Mouse (Mus musculus) midbrain, embryonic 12.5 days (tissue): ENCODE measurements around the gene Cdca4. TPM values are rescaled to one million over a fixed set of nuclear protein-coding genes. Genes with fewer than 3 reads are reported as not detected.
A peak's percentile ranks its signal among the peaks of the same experiment; 100 is the strongest.

ENCODE experiments used
- ATAC-seq: fragments of 200-750 bp; cut with Nextera tagmentation; 2 replicates; pipeline ENCODE4 v1.8.0; 2017; ENCODE audit warnings: low read depth, moderate TSS enrichment, moderate library complexity; ENCODE audit not compliant: low FRiP score
- H3K27ac ChIP-seq: fragments of 300-500 bp; sonication (generic); replicated peaks from 2 replicates; pipeline ENCODE4 v1.5.1; 2016; ENCODE audit warnings: mild to moderate bottlenecking
- H3K27me3 ChIP-seq: fragments of 300-500 bp; sonication (generic); 2 replicates; pipeline ENCODE4 v1.6.1; 2016; ENCODE audit warnings: mild to moderate bottlenecking
- H3K36me3 ChIP-seq: fragments of 300-500 bp; sonication (generic); 2 replicates; pipeline ENCODE4 v1.6.1; 2016
- H3K4me1 ChIP-seq: fragments of 300-500 bp; sonication (generic); 2 replicates; pipeline ENCODE4 v1.6.1; 2016
- H3K4me2 ChIP-seq: fragments of 300-500 bp; sonication (generic); replicated peaks from 2 replicates; pipeline ENCODE4 v1.6.1; 2016; ENCODE audit warnings: mild to moderate bottlenecking, moderate library complexity
- H3K4me3 ChIP-seq: fragments of 300-500 bp; sonication (generic); 2 replicates; pipeline ENCODE4 v1.5.1; 2016; ENCODE audit warnings: mild to moderate bottlenecking
- H3K9ac ChIP-seq: fragments of 300-500 bp; sonication (generic); replicated peaks from 2 replicates; pipeline ENCODE4 v1.6.1; 2016; ENCODE audit warnings: mild to moderate bottlenecking, moderate library complexity
- H3K9me3 ChIP-seq: fragments of 300-500 bp; sonication (generic); 2 replicates; pipeline ENCODE4 v1.6.1; 2016; ENCODE audit warnings: mild to moderate bottlenecking
- WGBS: fragments of 180-500 bp; shearing (Covaris S2); methylation state at CpG from one replicate; pipeline ENCODE4 v1.1.7; 2016; 5-methylcytosine and 5-hydroxymethylcytosine counted together
- polyA plus RNA-seq: library from polyadenylated mRNA; unstranded; fragments of >200 nt; fragmentation: Nextera tagmentation; extraction: Ambion mirVana; gene quantifications from 2 replicates; pipeline ENCODE4 v1.2.1, GENCODE M21; 2016

Cdca4 gene
- polyA plus RNA-seq: 124 and 132 TPM in 2 replicates

DNA sequence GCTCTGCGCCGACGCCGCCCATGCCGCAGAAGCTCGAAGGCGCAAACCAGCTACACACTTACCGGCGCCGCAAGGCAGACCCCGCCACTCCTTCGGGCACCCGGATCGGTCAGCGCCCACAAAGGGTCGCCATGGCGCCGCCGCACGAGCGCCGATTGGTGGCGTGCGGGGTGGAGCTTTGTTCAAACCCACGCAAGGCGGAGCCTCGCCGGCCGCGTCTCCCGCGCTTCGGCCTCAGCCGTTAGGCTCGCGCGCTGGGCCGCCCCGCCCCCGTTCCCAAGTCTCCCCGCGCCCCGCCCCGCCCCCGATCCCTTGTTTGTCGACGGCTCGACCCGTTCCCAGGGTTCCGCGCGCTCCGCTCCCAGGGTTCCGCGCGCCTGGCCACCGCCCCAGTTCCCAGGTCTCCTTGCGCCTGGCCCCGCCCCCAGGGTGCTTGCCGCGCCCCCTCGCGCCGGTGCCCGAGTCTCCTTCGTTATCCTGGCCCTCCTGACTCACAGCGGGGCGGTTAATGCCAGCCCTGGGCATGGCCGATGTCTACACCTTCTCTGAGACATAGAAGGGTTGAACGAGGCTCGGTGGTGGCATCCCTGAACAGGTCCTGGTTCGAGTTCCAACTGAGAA is at the start of gene Cdca4:
Gene Cdca4 (minus strand): TSS at position 180 of the 621 bp plus-strand sequence.
- under 1% methylated on average over 68 of the region's 72 CpGs for WGBS
- H3K9me3 ChIP-seq: no peaks in the 10 kb centered on the region
- peak within 1 kb of the TSS; percentile 99 for H3K9ac ChIP-seq
- peak; percentile 97 for ATAC-seq
- H3K36me3 ChIP-seq: peaks cover 44% of the 10 kb centered on the region
- peak within 1 kb of the TSS; percentile 93 for H3K27ac ChIP-seq
- H3K4me3 ChIP-seq: peak within 1 kb of the TSS; percentile 99
- H3K4me1 ChIP-seq: peaks cover 44% of the 10 kb centered on the region
- no peaks in the 10 kb centered on the region for H3K27me3 ChIP-seq
- peak within 1 kb of the TSS; percentile 69 for H3K4me2 ChIP-seq

GRCm38 (mm10) chr12:112877607-112878020 is 48.4 kb upstream of the Cdca4 start:
- H3K9ac ChIP-seq: 0 out of 2 replicates have a peak overlapping the region, but pooled peaks have one; percentile 31
- no peaks in the 10 kb centered on the region for H3K9me3 ChIP-seq
- H3K27me3 ChIP-seq: peaks cover 81% of the 10 kb centered on the region
- H3K4me3 ChIP-seq: peak overlapping the region; percentile 36
- H3K4me2 ChIP-seq: peak overlapping the region; percentile 54
- H3K27ac ChIP-seq: no peak overlapping the region
- under 1% methylated on average over 36 of the region's 37 CpGs for WGBS
- H3K4me1 ChIP-seq: peaks cover 23% of the 10 kb centered on the region
- ATAC-seq: no peak
- no peaks in the 10 kb centered on the region for H3K36me3 ChIP-seq

DNA sequence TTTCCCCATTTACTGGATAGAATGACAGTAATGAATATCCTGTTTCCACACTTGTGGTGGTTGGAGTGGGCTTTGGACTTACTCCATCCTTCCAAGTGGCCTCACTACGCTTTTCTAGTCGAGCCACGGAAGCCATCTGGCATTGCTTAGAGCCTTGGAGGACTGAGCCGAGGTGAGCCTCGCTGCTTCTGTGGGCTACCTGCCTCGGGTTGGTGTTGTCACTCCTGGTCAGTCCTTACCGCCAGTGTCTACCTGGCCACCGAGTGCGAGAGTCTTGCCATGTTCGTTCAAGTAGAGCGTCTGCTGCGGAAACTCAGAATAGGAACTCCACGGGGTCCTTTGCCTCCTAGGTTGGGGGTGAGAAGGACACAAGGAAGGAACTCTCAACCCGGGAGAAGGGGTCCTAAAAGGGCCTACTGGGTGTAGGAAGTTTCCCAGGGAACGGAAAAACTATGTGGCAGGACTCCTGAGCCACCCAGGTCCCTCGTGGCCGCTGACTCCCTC is 47.9 kb upstream of the Cdca4 start:
- Histone ChIP-seq H3K9ac (no peak overlapping the region), H3K27me3 (peaks cover 85% of the 10 kb centered on the region), H3K36me3 (no peaks in the 10 kb centered on the region), H3K27ac (no peak overlapping the region), H3K4me2 (peak overlapping the region; percentile 54), H3K9me3 (no peaks in the 10 kb centered on the region), H3K4me3 (peak overlapping the region; percentile 36), H3K4me1 (peaks cover 23% of the 10 kb centered on the region)
- no peak for ATAC-seq
- WGBS: 5% methylated on average over 17 of the region's 17 CpGs

GRCm38 (mm10) chr12:112876332-112877072 is 47.3 kb upstream of the Cdca4 start:
- WGBS: 6% methylated on average over 28 of the region's 28 CpGs
- Histone ChIP-seq H3K4me3 (peak overlapping the region; percentile 12), H3K9me3 (no peaks in the 10 kb centered on the region), H3K9ac (no peak overlapping the region), H3K4me2 (peak overlapping the region; percentile 27), H3K27me3 (peaks cover 88% of the 10 kb centered on the region), H3K36me3 (no peaks in the 10 kb centered on the region), H3K4me1 (peaks cover 23% of the 10 kb centered on the region), H3K27ac (no peak overlapping the region)
- no peak for ATAC-seq

DNA sequence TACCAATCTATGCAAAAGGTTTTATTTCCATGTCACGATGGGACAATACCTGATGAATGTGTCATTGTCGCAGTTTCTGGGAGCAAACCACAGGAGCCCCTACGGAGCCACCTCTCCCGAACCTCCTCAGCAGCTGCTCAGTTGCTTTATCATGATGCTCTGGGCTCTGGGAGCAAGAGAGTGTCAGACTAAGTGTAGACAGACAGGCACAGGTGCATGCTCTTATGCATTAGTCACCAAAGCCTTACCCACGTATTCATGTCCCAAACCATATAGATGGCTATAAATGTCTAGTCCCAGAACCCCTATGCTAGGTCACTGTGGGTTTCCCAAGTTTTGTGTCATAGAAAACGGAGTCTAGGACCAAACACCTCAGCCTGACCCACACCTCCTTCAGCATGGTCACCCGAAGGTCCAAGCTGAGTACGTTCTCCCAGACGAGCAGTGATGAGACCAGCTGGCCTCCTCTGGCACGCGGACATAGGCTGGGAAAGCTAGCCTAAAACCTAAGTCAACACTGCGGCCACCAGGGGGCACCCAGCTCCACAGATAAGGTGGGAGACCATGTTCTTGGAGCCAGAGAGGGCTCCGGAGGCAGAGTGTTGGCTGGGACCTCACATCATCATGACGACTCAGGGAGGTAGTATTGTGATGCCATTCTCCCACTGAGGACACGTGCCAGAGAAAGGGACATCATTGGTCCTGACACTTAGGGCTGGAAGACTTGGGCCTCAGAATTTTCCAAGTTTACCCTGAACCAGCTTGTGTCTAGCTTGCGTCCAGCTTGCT is 46.2 kb upstream of the Cdca4 start:
- 27% methylated on average over 16 of the region's 16 CpGs for WGBS
- Histone ChIP-seq H3K4me2 (no peak overlapping the region), H3K4me1 (peaks cover 23% of the 10 kb centered on the region), H3K4me3 (no peak overlapping the region), H3K27me3 (peaks cover 92% of the 10 kb centered on the region), H3K36me3 (no peaks in the 10 kb centered on the region), H3K9ac (no peak overlapping the region), H3K9me3 (no peaks in the 10 kb centered on the region), H3K27ac (no peak overlapping the region)
- peak; percentile 50; the same call in 1 of the 2 replicates for ATAC-seq

- WGBS: 13% methylated on average over 22 of the region's 22 CpGs
- peaks cover 86% of the 10 kb centered on the region for H3K27me3 ChIP-seq
- H3K9me3 ChIP-seq: no peaks in the 10 kb centered on the region
- peaks cover 23% of the 10 kb centered on the region for H3K4me1 ChIP-seq
- peak overlapping the region; percentile 19 for H3K4me3 ChIP-seq
- peak overlapping the region; percentile 42 for H3K4me2 ChIP-seq
- no peaks in the 10 kb centered on the region for H3K36me3 ChIP-seq
- H3K27ac ChIP-seq: no peak overlapping the region
- ATAC-seq: no peak
- 0 out of 2 replicates have a peak overlapping the region, but pooled peaks have one; percentile 28 for H3K9ac ChIP-seq
Measured at GRCm38 (mm10) chr12:112874199-112874598, 45.0 kb upstream of the Cdca4 start.

DNA sequence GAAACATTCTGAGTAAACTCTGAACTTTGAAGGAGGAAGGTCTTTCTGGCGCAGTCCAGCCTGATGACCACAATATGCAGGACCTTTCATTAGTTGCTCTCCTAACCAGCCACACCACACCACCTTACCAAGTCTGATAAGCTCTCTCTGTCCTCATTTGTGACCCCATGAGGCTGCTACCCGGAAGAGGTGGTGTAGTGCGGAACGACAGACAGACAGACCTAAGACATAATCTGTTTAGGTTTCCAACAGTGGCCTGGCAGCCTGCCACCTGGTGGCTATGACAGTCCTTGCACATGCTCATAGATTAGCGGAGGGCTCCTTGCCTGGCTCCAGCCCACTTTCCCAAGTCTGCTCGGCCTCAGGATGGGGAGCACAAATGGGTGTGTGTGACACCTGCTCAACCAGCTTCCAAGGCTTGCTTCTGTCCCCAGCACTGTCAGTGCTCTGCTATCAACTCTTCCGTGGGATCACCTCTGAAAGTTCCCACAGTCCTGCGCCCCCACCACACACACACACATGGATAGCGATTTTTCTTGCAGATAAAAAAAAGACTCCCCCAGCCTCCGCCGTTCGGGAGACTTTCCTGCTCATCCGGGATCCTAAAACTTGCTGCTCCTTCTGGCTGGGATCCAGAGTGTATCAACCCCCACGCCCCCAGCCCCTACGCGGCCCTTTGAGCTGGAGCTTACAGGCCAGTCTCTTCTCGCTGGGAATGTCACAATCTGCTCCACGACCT is 44.4 kb upstream of the Cdca4 start:
- ATAC-seq: peak; percentile 28; the same call in 1 of the 2 replicates
- H3K4me2 ChIP-seq: peak overlapping the region; percentile 42
- no peaks in the 10 kb centered on the region for H3K9me3 ChIP-seq
- WGBS: 17% methylated on average over 18 of the region's 18 CpGs
- H3K4me1 ChIP-seq: peaks cover 23% of the 10 kb centered on the region
- peaks cover 81% of the 10 kb centered on the region for H3K27me3 ChIP-seq
- 0 out of 2 replicates have a peak overlapping the region, but pooled peaks have one; percentile 28 for H3K9ac ChIP-seq
- H3K4me3 ChIP-seq: peak overlapping the region; percentile 19
- no peaks in the 10 kb centered on the region for H3K36me3 ChIP-seq
- H3K27ac ChIP-seq: no peak overlapping the region

- Histone ChIP-seq H3K27me3 (peaks cover 81% of the 10 kb centered on the region), H3K27ac (no peak overlapping the region), H3K4me3 (no peak overlapping the region), H3K9me3 (no peaks in the 10 kb centered on the region), H3K36me3 (no peaks in the 10 kb centered on the region), H3K9ac (no peak overlapping the region), H3K4me1 (peaks cover 22% of the 10 kb centered on the region), H3K4me2 (no peak overlapping the region)
- ATAC-seq: no peak
- WGBS: 88% methylated on average over 10 of the region's 10 CpGs
Measured at GRCm38 (mm10) chr12:112872991-112873390, 43.8 kb upstream of the Cdca4 start.

- peaks cover 64% of the 10 kb centered on the region for H3K27me3 ChIP-seq
- H3K27ac ChIP-seq: no peak overlapping the region
- H3K4me3 ChIP-seq: no peak overlapping the region
- H3K9ac ChIP-seq: no peak overlapping the region
- peaks cover 11% of the 10 kb centered on the region; the same call in 1 of the 2 replicates for H3K4me1 ChIP-seq
- H3K36me3 ChIP-seq: no peaks in the 10 kb centered on the region
- no peak overlapping the region for H3K4me2 ChIP-seq
- no peaks in the 10 kb centered on the region for H3K9me3 ChIP-seq
- no peak for ATAC-seq
- WGBS: 78% methylated on average over 2 of the region's 2 CpGs
Measured at GRCm38 (mm10) chr12:112871272-112871671, 42.0 kb upstream of the Cdca4 start.

DNA sequence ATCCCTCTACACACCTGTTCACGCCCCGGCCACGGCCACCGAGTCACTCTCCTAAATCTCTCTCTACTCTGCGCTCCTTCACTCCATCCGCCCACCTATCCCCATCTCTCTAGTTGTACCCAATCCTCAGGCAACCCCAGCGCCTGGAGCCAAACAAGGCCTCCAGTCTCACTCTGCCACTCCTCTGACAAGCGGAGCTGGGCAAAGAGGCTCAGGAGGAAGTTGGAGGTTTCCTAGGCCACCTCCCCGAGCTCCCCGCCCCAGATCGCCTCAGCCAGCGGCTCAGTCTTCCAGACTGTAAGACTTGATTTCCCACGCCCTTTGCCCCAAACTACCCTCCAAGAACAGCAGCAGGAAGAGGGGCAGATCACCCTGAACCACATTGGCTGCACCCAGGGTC is 41.6 kb upstream of the Cdca4 start:
- WGBS: 59% methylated on average over 13 of the region's 13 CpGs
- Histone ChIP-seq H3K9me3 (no peaks in the 10 kb centered on the region), H3K27me3 (peaks cover 59% of the 10 kb centered on the region), H3K4me2 (no peak overlapping the region), H3K27ac (no peak overlapping the region), H3K4me3 (no peak overlapping the region), H3K36me3 (no peaks in the 10 kb centered on the region), H3K4me1 (peaks cover 8% of the 10 kb centered on the region; the same call in 1 of the 2 replicates), H3K9ac (no peak overlapping the region)
- no peak for ATAC-seq

DNA sequence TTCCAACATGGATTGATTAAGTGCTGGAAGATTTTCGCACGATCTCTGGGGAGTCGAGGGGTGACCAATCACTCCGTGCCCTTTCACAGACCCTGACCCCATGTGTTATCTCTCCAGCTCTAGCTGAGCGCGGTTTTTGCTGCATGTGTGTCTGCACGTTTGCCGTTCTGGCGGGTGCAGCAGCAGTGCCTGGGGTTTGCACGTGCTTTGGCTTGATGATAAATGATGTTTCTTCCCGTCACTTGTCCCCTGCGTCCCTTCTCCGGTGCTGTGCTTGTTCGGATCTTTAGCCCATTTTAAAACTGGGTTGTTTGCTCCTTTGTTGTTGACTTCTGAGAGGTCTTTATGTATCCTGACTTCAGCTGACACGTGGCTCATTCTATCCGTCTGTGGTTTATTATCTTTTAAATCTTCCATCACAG is 40.6 kb upstream of the Cdca4 start:
- Histone ChIP-seq H3K27ac (no peak overlapping the region), H3K9me3 (no peaks in the 10 kb centered on the region), H3K4me2 (no peak overlapping the region; the same call in 1 of the 2 replicates), H3K4me3 (no peak overlapping the region), H3K9ac (no peak overlapping the region), H3K36me3 (no peaks in the 10 kb centered on the region), H3K27me3 (peaks cover 54% of the 10 kb centered on the region), H3K4me1 (peaks cover 8% of the 10 kb centered on the region; the same call in 1 of the 2 replicates)
- ATAC-seq: no peak
- 39% methylated on average over 16 of the region's 16 CpGs for WGBS
